Mouse (Mus musculus): ENCODE results near the gene Olfr551. TPM values are rescaled to one million over a fixed set of nuclear protein-coding genes. Genes with fewer than 3 reads are reported as not detected.

The Olfr551 gene
- polyA plus RNA-seq (2012; rRNA removed), result not detected in 2 replicates

GRCm38 (mm10) chr7:102591786-102592185 lies at the start of gene Olfr551:
TSS of gene Olfr551 (minus strand) at chr7:102591886.

DNA sequence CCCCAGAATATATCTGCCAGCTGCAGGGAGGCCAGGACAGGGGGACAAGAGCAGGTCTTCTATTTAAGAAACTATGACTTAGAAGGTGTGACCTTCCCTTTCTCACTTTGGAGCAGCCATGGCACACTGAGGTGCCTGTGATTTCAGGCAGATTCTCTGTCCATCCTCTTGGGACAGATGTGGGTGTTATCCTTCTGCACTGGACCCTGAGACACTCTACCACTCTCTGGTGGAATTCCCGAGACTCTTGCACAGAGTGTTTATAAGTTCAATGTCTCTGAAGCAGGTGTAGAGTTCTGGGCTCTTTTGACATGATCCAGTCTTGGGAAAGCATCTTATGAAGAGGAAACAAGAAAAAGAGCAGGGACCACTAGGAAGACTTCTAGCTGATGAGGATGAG lies 46.4 kb upstream of the Olfr551 start, which contains the start of gene Olfr554:
Gene Olfr554, plus strand, starts transcription at position 301 of the 400 bp plus-strand sequence.

DNA sequence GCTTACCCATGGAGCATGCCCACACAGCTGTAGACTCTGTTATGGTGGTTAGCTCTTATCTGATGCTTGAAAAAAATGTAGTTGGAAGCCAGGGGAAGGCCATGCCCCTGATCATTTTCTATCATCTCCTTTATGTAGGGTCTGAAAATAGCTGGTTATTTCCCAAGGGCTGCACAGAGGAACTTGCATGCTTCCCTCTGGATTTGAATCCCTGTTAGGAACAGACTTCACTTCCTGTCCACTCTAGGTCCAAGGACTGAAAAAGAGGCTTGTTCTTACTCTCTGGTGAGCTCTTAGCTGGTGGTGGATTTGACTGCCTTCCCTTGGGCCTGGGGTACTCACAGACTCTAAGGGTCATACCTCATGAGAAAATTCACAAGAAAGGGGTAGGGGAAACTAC lies 26.4 kb upstream of the Olfr551 start, which contains the start of gene Olfr553:
Gene Olfr553, minus strand, starts transcription at position 101 of the 400 bp plus-strand sequence.

GRCm38 (mm10) chr7:102597378-102598031 lies 5.8 kb upstream of the Olfr551 start, which contains the start of gene Olfr552:
TSS of gene Olfr552 (plus strand) at chr7:102597770.

DNA sequence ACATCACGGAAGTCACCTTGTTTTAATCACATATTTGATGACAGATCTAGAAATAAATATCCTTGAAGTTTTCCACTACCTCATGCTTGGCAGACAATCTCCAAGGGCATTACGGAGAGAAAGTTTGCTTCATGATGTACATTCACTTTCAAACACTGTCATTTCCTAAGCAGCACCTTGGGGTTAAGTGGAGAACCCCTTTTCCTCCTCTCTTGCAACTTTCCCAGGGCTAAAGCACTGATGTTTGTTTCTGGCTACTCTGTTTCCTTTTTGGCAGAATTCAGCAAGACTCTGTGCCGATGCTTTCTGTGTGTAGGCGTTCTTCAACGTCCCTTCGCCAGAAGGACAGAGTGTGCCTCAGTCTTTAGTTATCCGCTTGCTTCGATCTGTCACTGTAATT lies 20.5 kb downstream of the Olfr551 start, which contains the start of gene Olfr550:
Gene Olfr550, plus strand, starts transcription at position 301 of the 400 bp plus-strand sequence.

GRCm38 (mm10) chr7:102564999-102565997 lies 26.4 kb downstream of the Olfr551 start, which contains the start of gene Trim21:
TSS of gene Trim21 (minus strand) at chr7:102565486.

GRCm38 (mm10) chr7:102549570-102549969 lies 42.1 kb downstream of the Olfr551 start, which contains the start of gene Olfr549:
TSS of gene Olfr549 (plus strand) at chr7:102549870.

DNA sequence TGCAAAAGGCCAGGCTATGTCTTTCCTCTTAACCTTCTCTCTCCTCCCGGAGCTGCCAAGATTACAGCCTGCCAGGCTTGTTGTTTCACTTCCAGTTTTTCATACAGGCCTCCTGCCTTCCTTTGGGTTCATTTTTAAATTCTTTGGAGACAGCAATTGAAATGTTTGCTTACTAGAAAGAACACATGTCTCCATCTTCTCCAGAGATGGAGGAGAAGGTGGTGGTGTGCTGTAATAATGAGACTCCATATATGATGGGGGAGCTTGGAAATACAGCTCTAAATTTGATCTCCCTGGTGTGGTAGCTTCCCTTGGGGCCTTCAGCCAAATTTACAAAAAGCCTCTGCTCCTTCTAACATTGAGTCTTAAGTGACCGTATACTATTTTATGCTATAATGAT lies 51.1 kb downstream of the Olfr551 start, which contains the start of gene Olfr548-ps1:
Gene Olfr548-ps1, plus strand, starts transcription at position 301 of the 400 bp plus-strand sequence.

DNA sequence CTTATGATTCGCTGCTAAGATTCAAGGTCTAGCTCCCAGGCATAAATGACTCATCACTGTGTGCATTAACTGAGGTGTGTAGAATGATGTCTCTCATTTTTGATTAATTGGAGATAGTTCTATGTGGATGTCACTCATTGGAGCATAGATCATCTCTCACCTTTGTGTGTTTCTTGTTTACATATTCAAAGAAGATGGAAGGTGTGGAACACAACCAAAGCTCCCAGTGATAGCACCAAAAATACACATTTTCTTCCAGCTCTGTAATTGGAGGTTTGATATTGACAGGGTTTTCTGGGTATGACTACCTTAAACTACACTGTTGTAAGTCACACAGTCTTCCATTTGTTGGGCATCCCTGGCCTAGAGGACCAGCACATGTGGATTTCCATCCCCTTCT lies 57.2 kb downstream of the Olfr551 start, which contains the start of gene Olfr547:
Gene Olfr547, plus strand, starts transcription at position 301 of the 400 bp plus-strand sequence.

Other genes starting within 250 kb of the Olfr551 start
- gene Rrm1, start 150.2 kb downstream of the Olfr551 start, polyA plus RNA-seq (2012; rRNA removed), result 1.4 and 2.7 TPM in 2 replicates
- not detected in 2 replicates for gene Olfr543, start 110.2 kb downstream of the Olfr551 start, polyA plus RNA-seq (2012; rRNA removed)
- not detected in 2 replicates for gene Olfr544, start 103.6 kb downstream of the Olfr551 start, polyA plus RNA-seq (2012; rRNA removed)
- not detected in 2 replicates for gene Olfr545, start 92.3 kb downstream of the Olfr551 start, polyA plus RNA-seq (2012; rRNA removed)
- not detected in 2 replicates for gene Olfr547, start 57.1 kb downstream of the Olfr551 start, polyA plus RNA-seq (2012; rRNA removed)
- not detected in 2 replicates for gene Olfr548-ps1, start 51.0 kb downstream of the Olfr551 start, polyA plus RNA-seq (2012; rRNA removed)
- not detected in 2 replicates for gene Olfr549, start 42.0 kb downstream of the Olfr551 start, polyA plus RNA-seq (2012; rRNA removed)
- gene Trim21, start 26.4 kb downstream of the Olfr551 start, polyA plus RNA-seq (2012; rRNA removed), result 0.67 and 0.84 TPM in 2 replicates
- gene Olfr550, start 20.4 kb downstream of the Olfr551 start, polyA plus RNA-seq (2012; rRNA removed), result not detected in 2 replicates
- not detected in 2 replicates for gene Olfr552, start 5.9 kb upstream of the Olfr551 start, polyA plus RNA-seq (2012; rRNA removed)
- gene Olfr553, start 26.3 kb upstream of the Olfr551 start, polyA plus RNA-seq (2012; rRNA removed), result not detected in 2 replicates
- not detected in 2 replicates for gene Olfr554, start 46.5 kb upstream of the Olfr551 start, polyA plus RNA-seq (2012; rRNA removed)
- gene Olfr555, start 66.9 kb upstream of the Olfr551 start, polyA plus RNA-seq (2012; rRNA removed), result not detected in 2 replicates
- not detected in 2 replicates for gene Olfr556, start 73.0 kb upstream of the Olfr551 start, polyA plus RNA-seq (2012; rRNA removed)
- 2.8 and 3.8 TPM in 2 replicates for gene Trim68, start 95.4 kb upstream of the Olfr551 start, polyA plus RNA-seq (2012; rRNA removed)
- not detected in 2 replicates for gene Olfr557, start 104.0 kb upstream of the Olfr551 start, polyA plus RNA-seq (2012; rRNA removed)
- gene Olfr558, start 110.3 kb upstream of the Olfr551 start, polyA plus RNA-seq (2012; rRNA removed), result 0.15 and 0.35 TPM in 2 replicates
- gene Olfr33, start 127.2 kb upstream of the Olfr551 start, polyA plus RNA-seq (2012; rRNA removed), result 0.15 TPM in 1 of 2 replicates, not detected in the other
- not detected in 2 replicates for gene Olfr559, start 135.6 kb upstream of the Olfr551 start, polyA plus RNA-seq (2012; rRNA removed)
- gene Olfr560, start 167.5 kb upstream of the Olfr551 start, polyA plus RNA-seq (2012; rRNA removed), result not detected in 2 replicates
- gene Olfr78, start 167.6 kb upstream of the Olfr551 start, polyA plus RNA-seq (2012; rRNA removed), result 0.41 and 0.78 TPM in 2 replicates
- not detected in 2 replicates for gene Olfr561, start 179.3 kb upstream of the Olfr551 start, polyA plus RNA-seq (2012; rRNA removed)
- not detected in 2 replicates for gene Olfr564, start 211.6 kb upstream of the Olfr551 start, polyA plus RNA-seq (2012; rRNA removed)

Data from stomach, adult 2 months (tissue).